ENCODE assay signal across 8 mouse cellular contexts in the genomic region with DNA sequence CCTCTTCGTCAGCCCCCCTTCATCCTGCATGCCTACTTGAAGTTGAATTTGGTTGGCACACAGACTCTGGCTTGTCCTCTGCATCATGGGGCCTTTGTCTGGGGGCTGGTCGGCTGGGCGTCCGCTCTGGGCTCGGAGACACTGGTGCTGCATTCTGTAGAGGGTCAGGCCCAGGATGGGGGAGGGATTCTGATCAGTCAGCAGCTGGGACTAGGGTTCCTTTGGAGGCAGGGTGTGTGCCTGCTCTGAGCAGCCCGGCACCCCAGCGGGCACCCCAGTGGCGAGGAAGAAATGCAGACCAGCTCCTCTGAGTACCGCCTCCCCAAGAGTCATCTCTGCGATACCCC.
DNase-seq lines count a peak whose midpoint lies in the region; ATAC-seq lines count a peak whose summit lies in the region.

No protein-coding gene starts in this region.

- peak overlapping the region; percentile 17; the same call in 1 of the 2 replicates for H3K4me3 ChIP-seq in limb, embryonic 12.5 days (replicated peaks)
- H3K4me3 ChIP-seq in neural tube, embryonic 15.5 days (replicated peaks), result no peak overlapping the region

- no peaks in the 10 kb centered on the region for H3K9me3 ChIP-seq in limb, embryonic 12.5 days
- no peaks in the 10 kb centered on the region for H3K9me3 ChIP-seq in neural tube, embryonic 15.5 days (replicated peaks)

- H3K27ac ChIP-seq in limb, embryonic 12.5 days, result peak overlapping the region; percentile 78
- peak overlapping the region; percentile 83 for H3K27ac ChIP-seq in neural tube, embryonic 15.5 days (replicated peaks)

- 33% methylated on average over 10 of the region's 10 CpGs for WGBS in limb, embryonic 12.5 days
- 16% methylated on average over 10 of the region's 10 CpGs for WGBS in neural tube, embryonic 15.5 days

- H3K4me2 ChIP-seq in limb, embryonic 12.5 days, result peak overlapping the region; percentile 44
- peak overlapping the region; percentile 41 for H3K4me2 ChIP-seq in neural tube, embryonic 15.5 days

- peaks cover 16% of the 10 kb centered on the region; the same call in 1 of the 2 replicates for H3K36me3 ChIP-seq in limb, embryonic 12.5 days
- no peaks in the 10 kb centered on the region for H3K36me3 ChIP-seq in neural tube, embryonic 15.5 days

- peak; percentile 51 for DNase-seq in embryo, embryonic 10 days (ENCODE audit: low spot score)
- no peak for DNase-seq in embryo, embryonic 10.5 days (ENCODE audit: low spot score)
- peak; percentile 54 to 72 for DNase-seq in right cerebral cortex, postnatal 10 days (ENCODE audit: low spot score in 2 of 2)
- no peak for DNase-seq in right cerebral cortex, postnatal 25 days
- DNase-seq in left cerebral cortex, adult 8-10 months (ENCODE audit: low spot score in 2 of 2), result no peak
- no peak for DNase-seq in ovary, adult 18-20 months (ENCODE audit: low spot score)

- H3K4me1 ChIP-seq in limb, embryonic 12.5 days (replicated peaks), result peaks cover 31% of the 10 kb centered on the region
- peaks cover 32% of the 10 kb centered on the region for H3K4me1 ChIP-seq in neural tube, embryonic 15.5 days

- H3K9ac ChIP-seq in limb, embryonic 12.5 days (replicated peaks), result peak overlapping the region; percentile 42; the same call in 1 of the 2 replicates
- no peak overlapping the region for H3K9ac ChIP-seq in neural tube, embryonic 15.5 days (replicated peaks)

- ATAC-seq in limb, embryonic 12.5 days (ENCODE audit: insufficient number of reproducible peaks, insufficient read depth, low FRiP score, low TSS enrichment, low read depth), result no peak
- peak; percentile 30; the same call in 1 of the 2 replicates for ATAC-seq in neural tube, embryonic 15.5 days (ENCODE audit: low FRiP score)

- no peaks in the 10 kb centered on the region for H3K27me3 ChIP-seq in limb, embryonic 12.5 days
- no peaks in the 10 kb centered on the region for H3K27me3 ChIP-seq in neural tube, embryonic 15.5 days (replicated peaks)

Comparison
In these comparisons a context has a peak if more than half of its experiments do, and no peak if none do; other contexts are left out.
1. DNase-seq: peak in embryo, embryonic 10 days (single experiment) and right cerebral cortex, postnatal 10 days (2 of 2); none in embryo, embryonic 10.5 days (single experiment), right cerebral cortex, postnatal 25 days (single experiment), left cerebral cortex, adult 8-10 months (0 of 2) and ovary, adult 18-20 months (single experiment).